Mouse (Mus musculus) heart, embryonic 12.5 days (tissue): ENCODE results near the gene Neb. TPM values are rescaled to one million over a fixed set of nuclear protein-coding genes. Genes with fewer than 3 reads are reported as not detected.

Source experiments
- ATAC-seq: fragments of 200-750 bp; cut with Nextera tagmentation; 2 replicates; pipeline ENCODE4 v1.8.0; 2017; ENCODE audit warnings: moderate TSS enrichment, moderate library complexity; ENCODE audit not compliant: insufficient number of reproducible peaks, low FRiP score
- H3K27ac ChIP-seq: fragments of 300-500 bp; sonication (generic); 2 replicates; pipeline ENCODE4 v1.5.1; 2016; ENCODE audit warnings: mild to moderate bottlenecking, moderate library complexity; ENCODE audit not compliant: poor library complexity, severe bottlenecking
- H3K27me3 ChIP-seq: fragments of 300-500 bp; sonication (generic); replicated peaks from 2 replicates; pipeline ENCODE4 v1.6.1; 2016; ENCODE audit warnings: mild to moderate bottlenecking, moderate library complexity
- H3K36me3 ChIP-seq: fragments of 300-500 bp; sonication (generic); 2 replicates; pipeline ENCODE4 v1.6.1; 2016; ENCODE audit warnings: mild to moderate bottlenecking, moderate library complexity
- H3K4me1 ChIP-seq: fragments of 300-500 bp; sonication (generic); replicated peaks from 2 replicates; pipeline ENCODE4 v1.6.1; 2016; ENCODE audit warnings: mild to moderate bottlenecking
- H3K4me2 ChIP-seq: fragments of 300-500 bp; sonication (generic); 2 replicates; pipeline ENCODE4 v1.6.1; 2016; ENCODE audit warnings: mild to moderate bottlenecking, moderate library complexity
- H3K4me3 ChIP-seq: fragments of 300-500 bp; sonication (generic); 2 replicates; pipeline ENCODE4 v1.5.1; 2016; ENCODE audit warnings: mild to moderate bottlenecking
- H3K9ac ChIP-seq: fragments of 300-500 bp; sonication (generic); 2 replicates; pipeline ENCODE4 v1.6.1; 2016; ENCODE audit warnings: mild to moderate bottlenecking, moderate library complexity
- H3K9me3 ChIP-seq: fragments of 300-500 bp; sonication (generic); replicated peaks from 2 replicates; pipeline ENCODE4 v1.6.1; 2016; ENCODE audit warnings: mild to moderate bottlenecking, moderate library complexity
- WGBS: fragments of 180-500 bp; shearing (Covaris S2); methylation state at CpG from one replicate; pipeline ENCODE4 v1.1.7; 2016; 5-methylcytosine and 5-hydroxymethylcytosine counted together
- polyA plus RNA-seq: library from polyadenylated mRNA; unstranded; fragments of >200 nt; fragmentation: Nextera tagmentation; extraction: Ambion mirVana; gene quantifications from 2 replicates; pipeline ENCODE4 v1.2.1, GENCODE M21; 2016

The Neb gene
- polyA plus RNA-seq, 1 experiment from 2014 or later = 2.0 TPM

- H3K27me3 ChIP-seq = no peaks in the 10 kb centered on the region
- no peaks in the 10 kb centered on the region for H3K36me3 ChIP-seq
- no peaks in the 10 kb centered on the region for H3K9me3 ChIP-seq
- WGBS = 71% methylated on average over 9 of the region's 9 CpGs
- no peak overlapping the region for H3K9ac ChIP-seq
- H3K4me3 ChIP-seq = no peak overlapping the region
- H3K27ac ChIP-seq = no peak overlapping the region
- no peaks in the 10 kb centered on the region for H3K4me1 ChIP-seq
- no peak for ATAC-seq
- no peak overlapping the region for H3K4me2 ChIP-seq
Measured at GRCm38 (mm10) chr2:52248316-52248826, 129.9 kb downstream of the Neb start.

- Histone ChIP-seq H3K4me1 (no peaks in the 10 kb centered on the region), H3K9me3 (no peaks in the 10 kb centered on the region), H3K4me3 (no peak overlapping the region), H3K27ac (no peak overlapping the region), H3K9ac (no peak overlapping the region), H3K4me2 (no peak overlapping the region), H3K27me3 (no peaks in the 10 kb centered on the region), H3K36me3 (no peaks in the 10 kb centered on the region)
- WGBS = 78% methylated on average over 5 of the region's 5 CpGs
- ATAC-seq = no peak
Measured at GRCm38 (mm10) chr2:52245091-52245490, 133.2 kb downstream of the Neb start.

GRCm38 (mm10) chr2:52242691-52243090, 135.6 kb downstream of the Neb start:
- no peak for ATAC-seq
- no peak overlapping the region for H3K4me2 ChIP-seq
- no peaks in the 10 kb centered on the region for H3K27me3 ChIP-seq
- H3K4me3 ChIP-seq = no peak overlapping the region
- no peaks in the 10 kb centered on the region for H3K4me1 ChIP-seq
- no peaks in the 10 kb centered on the region for H3K36me3 ChIP-seq
- H3K27ac ChIP-seq = no peak overlapping the region
- no peaks in the 10 kb centered on the region for H3K9me3 ChIP-seq
- 79% methylated on average over 1 of the region's 1 CpGs for WGBS
- H3K9ac ChIP-seq = no peak overlapping the region

GRCm38 (mm10) chr2:52237892-52238291, 140.4 kb downstream of the Neb start:
- H3K27me3 ChIP-seq = no peaks in the 10 kb centered on the region
- H3K4me1 ChIP-seq = no peaks in the 10 kb centered on the region
- no peak overlapping the region for H3K9ac ChIP-seq
- no peaks in the 10 kb centered on the region for H3K36me3 ChIP-seq
- no peak overlapping the region for H3K27ac ChIP-seq
- no peak overlapping the region for H3K4me3 ChIP-seq
- no peaks in the 10 kb centered on the region for H3K9me3 ChIP-seq
- H3K4me2 ChIP-seq = no peak overlapping the region
- no peak for ATAC-seq
- WGBS = 57% methylated on average over 5 of the region's 5 CpGs

- H3K4me3 ChIP-seq = no peak overlapping the region
- no peak overlapping the region for H3K9ac ChIP-seq
- 48% methylated on average over 3 of the region's 3 CpGs for WGBS
- H3K4me2 ChIP-seq = no peak overlapping the region
- no peaks in the 10 kb centered on the region for H3K9me3 ChIP-seq
- no peaks in the 10 kb centered on the region for H3K27me3 ChIP-seq
- no peak for ATAC-seq
- H3K36me3 ChIP-seq = no peaks in the 10 kb centered on the region
- no peak overlapping the region for H3K27ac ChIP-seq
- H3K4me1 ChIP-seq = no peaks in the 10 kb centered on the region
Measured at GRCm38 (mm10) chr2:52227584-52227983, 150.7 kb downstream of the Neb start.

GRCm38 (mm10) chr2:52224366-52224765, 153.9 kb downstream of the Neb start:
- Histone ChIP-seq H3K27me3 (no peaks in the 10 kb centered on the region), H3K36me3 (no peaks in the 10 kb centered on the region), H3K4me3 (no peak overlapping the region), H3K9me3 (no peaks in the 10 kb centered on the region), H3K4me2 (no peak overlapping the region), H3K4me1 (no peaks in the 10 kb centered on the region), H3K9ac (no peak overlapping the region), H3K27ac (no peak overlapping the region)
- no peak for ATAC-seq
- WGBS = 76% methylated on average over 5 of the region's 5 CpGs

GRCm38 (mm10) chr2:52220074-52220473, 158.2 kb downstream of the Neb start:
- WGBS = 46% methylated on average over 8 of the region's 8 CpGs

GRCm38 (mm10) chr2:52215945-52216344, 162.3 kb downstream of the Neb start:
- Histone ChIP-seq H3K9ac (no peak overlapping the region), H3K4me1 (peaks cover 4% of the 10 kb centered on the region; the same call in 1 of the 2 replicates), H3K36me3 (no peaks in the 10 kb centered on the region), H3K9me3 (no peaks in the 10 kb centered on the region; the same call in 1 of the 2 replicates), H3K27ac (no peak overlapping the region), H3K27me3 (no peaks in the 10 kb centered on the region), H3K4me2 (no peak overlapping the region), H3K4me3 (no peak overlapping the region)
- WGBS = 85% methylated on average over 8 of the region's 8 CpGs
- no peak for ATAC-seq

More at GRCm38 (mm10) chr2:52220074-52220473, 158.2 kb downstream of the Neb start:
- Histone ChIP-seq H3K9ac (no peak overlapping the region), H3K36me3 (no peaks in the 10 kb centered on the region), H3K27ac (no peak overlapping the region), H3K27me3 (no peaks in the 10 kb centered on the region), H3K4me2 (no peak overlapping the region), H3K4me3 (no peak overlapping the region), H3K4me1 (no peaks in the 10 kb centered on the region), H3K9me3 (no peaks in the 10 kb centered on the region; the same call in 1 of the 2 replicates)
- ATAC-seq = no peak

GRCm38 (mm10) chr2:52212561-52212961, 165.7 kb downstream of the Neb start:
- no peaks in the 10 kb centered on the region; the same call in 1 of the 2 replicates for H3K9me3 ChIP-seq

GRCm38 (mm10) chr2:52211358-52211899, 166.8 kb downstream of the Neb start:
- H3K27me3 ChIP-seq = no peaks in the 10 kb centered on the region
- no peak overlapping the region for H3K9ac ChIP-seq
- no peak overlapping the region for H3K4me3 ChIP-seq
- WGBS = 38% methylated on average over 5 of the region's 5 CpGs
- peaks cover 4% of the 10 kb centered on the region; the same call in 1 of the 2 replicates for H3K4me1 ChIP-seq
- H3K27ac ChIP-seq = no peak overlapping the region
- H3K4me2 ChIP-seq = no peak overlapping the region
- ATAC-seq = peak; percentile 33; the same call in 1 of the 2 replicates
- H3K36me3 ChIP-seq = no peaks in the 10 kb centered on the region
- H3K9me3 ChIP-seq = no peaks in the 10 kb centered on the region; the same call in 1 of the 2 replicates

More at GRCm38 (mm10) chr2:52212561-52212961, 165.7 kb downstream of the Neb start:
- H3K4me1 ChIP-seq = peaks cover 4% of the 10 kb centered on the region; the same call in 1 of the 2 replicates
- no peak overlapping the region for H3K4me2 ChIP-seq
- no peak overlapping the region for H3K27ac ChIP-seq
- 84% methylated on average over 11 of the region's 11 CpGs for WGBS
- no peaks in the 10 kb centered on the region for H3K36me3 ChIP-seq
- no peak overlapping the region for H3K4me3 ChIP-seq
- H3K27me3 ChIP-seq = no peaks in the 10 kb centered on the region
- no peak for ATAC-seq
- H3K9ac ChIP-seq = no peak overlapping the region

GRCm38 (mm10) chr2:52210685-52211084, 167.6 kb downstream of the Neb start:
- peaks cover 4% of the 10 kb centered on the region; the same call in 1 of the 2 replicates for H3K4me1 ChIP-seq
- H3K27ac ChIP-seq = no peak overlapping the region
- H3K4me3 ChIP-seq = no peak overlapping the region
- WGBS = 83% methylated on average over 7 of the region's 7 CpGs
- no peak overlapping the region for H3K4me2 ChIP-seq
- no peaks in the 10 kb centered on the region for H3K9me3 ChIP-seq
- no peaks in the 10 kb centered on the region for H3K27me3 ChIP-seq
- H3K9ac ChIP-seq = no peak overlapping the region
- no peaks in the 10 kb centered on the region for H3K36me3 ChIP-seq
- ATAC-seq = no peak

- Histone ChIP-seq H3K27ac (no peak overlapping the region), H3K9ac (no peak overlapping the region), H3K27me3 (no peaks in the 10 kb centered on the region), H3K4me1 (no peaks in the 10 kb centered on the region), H3K9me3 (no peaks in the 10 kb centered on the region), H3K4me2 (no peak overlapping the region), H3K36me3 (no peaks in the 10 kb centered on the region), H3K4me3 (no peak overlapping the region)
- ATAC-seq = no peak
- 75% methylated on average over 4 of the region's 4 CpGs for WGBS
Measured at GRCm38 (mm10) chr2:52204992-52205391, 173.3 kb downstream of the Neb start.
